Mouse (Mus musculus): Measurements from ENCODE around the gene Tnrc6a.

The Tnrc6a gene

GRCm38 (mm10) chr7:123193201-123193600 is 69.5 kb downstream of the Tnrc6a start:
- DNase-seq: no peak

DNA sequence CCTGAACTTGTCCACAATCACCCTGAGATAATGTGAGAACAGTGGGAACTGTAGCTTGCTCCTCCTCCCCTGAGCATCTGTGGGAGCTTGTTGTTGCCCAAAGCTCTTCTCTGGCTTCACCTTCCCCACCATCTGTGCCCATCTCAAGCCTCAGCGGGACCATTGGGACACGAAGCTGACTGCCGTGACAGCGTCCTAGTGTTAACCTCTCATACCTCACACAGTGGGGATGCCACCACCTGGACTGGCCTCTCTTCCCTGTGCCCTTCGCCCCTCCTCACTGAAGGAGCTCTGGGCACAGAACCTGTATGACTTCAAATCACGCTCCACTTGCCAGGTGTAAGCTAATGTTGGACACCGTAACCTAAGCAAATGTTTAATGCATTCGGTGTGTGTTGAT is 71.0 kb downstream of the Tnrc6a start:
- DNase-seq: no peak

- no peak for DNase-seq
Measured at GRCm38 (mm10) chr7:123196432-123196831, 72.7 kb downstream of the Tnrc6a start.

- DNase-seq: peak; percentile 92
Measured at GRCm38 (mm10) chr7:123198695-123199094, 75.0 kb downstream of the Tnrc6a start.

GRCm38 (mm10) chr7:123199151-123199550 is 75.5 kb downstream of the Tnrc6a start:
- peak; percentile 58 for DNase-seq

- DNase-seq: no peak
Measured at GRCm38 (mm10) chr7:123199656-123200206, 76.0 kb downstream of the Tnrc6a start.

DNA sequence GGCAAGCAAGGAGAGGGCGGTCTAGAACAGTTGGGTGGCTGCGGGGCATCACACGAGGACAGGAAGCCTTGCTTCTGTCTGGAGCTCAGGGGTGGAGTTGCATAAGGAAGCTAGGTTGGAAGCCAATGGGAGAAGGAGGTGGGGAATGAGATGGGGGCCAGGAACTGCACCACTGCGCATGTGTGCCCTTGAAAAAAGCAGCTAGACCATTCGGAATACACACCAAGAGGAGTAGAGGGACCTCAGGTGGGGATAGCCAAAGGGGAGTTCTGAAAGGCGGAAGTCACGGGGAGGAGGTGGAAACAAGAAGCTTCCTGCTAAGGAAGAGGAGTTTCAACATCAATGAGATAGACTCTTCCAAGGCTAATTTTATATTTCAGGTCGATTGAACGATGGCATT is 77.0 kb downstream of the Tnrc6a start:
- DNase-seq: no peak

GRCm38 (mm10) chr7:123205261-123205660 is 81.6 kb downstream of the Tnrc6a start:
- peak; percentile 63 for DNase-seq

DNA sequence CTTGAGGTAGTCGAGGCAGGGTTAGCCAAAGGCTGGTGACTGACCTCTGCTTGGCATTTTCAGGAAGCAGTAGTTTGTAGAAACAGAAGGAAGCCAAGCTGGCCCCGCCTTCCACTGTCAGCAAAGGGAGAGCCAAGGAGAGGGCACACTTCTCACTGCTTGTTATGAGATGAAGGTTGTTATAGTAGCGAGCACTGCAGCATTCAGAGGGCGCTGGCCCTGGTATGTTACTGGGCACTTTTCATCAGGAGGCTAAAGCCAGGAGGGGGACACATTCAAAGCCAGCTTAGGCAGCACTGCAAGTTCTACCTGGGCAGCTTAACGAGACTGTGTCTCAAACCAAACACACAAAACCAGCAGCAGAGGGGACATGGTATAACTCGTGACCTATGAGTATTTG is 83.9 kb downstream of the Tnrc6a start:
- no peak for DNase-seq

GRCm38 (mm10) chr7:123209864-123210263 is 86.2 kb downstream of the Tnrc6a start:
- peak; percentile 35 for DNase-seq

DNA sequence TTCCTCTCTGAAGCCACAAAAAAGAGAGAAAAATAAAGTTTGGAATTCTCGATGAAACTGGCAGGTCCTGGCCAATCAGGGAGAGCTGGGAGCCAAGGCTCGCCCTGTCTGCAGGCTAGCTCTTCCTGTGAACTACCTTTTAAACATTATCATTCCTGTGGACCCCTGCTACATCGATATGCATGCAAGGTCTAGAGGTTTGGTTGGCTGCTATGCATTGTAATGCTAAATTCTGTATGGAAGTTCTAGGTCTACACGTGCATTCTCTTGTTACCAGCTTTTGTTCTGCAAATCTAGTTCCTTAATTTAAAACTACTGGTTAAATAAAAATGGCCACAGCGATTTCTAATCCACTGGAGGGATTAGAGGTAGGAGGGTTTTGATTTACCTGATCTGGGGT is 87.8 kb downstream of the Tnrc6a start:
- DNase-seq: no peak

DNA sequence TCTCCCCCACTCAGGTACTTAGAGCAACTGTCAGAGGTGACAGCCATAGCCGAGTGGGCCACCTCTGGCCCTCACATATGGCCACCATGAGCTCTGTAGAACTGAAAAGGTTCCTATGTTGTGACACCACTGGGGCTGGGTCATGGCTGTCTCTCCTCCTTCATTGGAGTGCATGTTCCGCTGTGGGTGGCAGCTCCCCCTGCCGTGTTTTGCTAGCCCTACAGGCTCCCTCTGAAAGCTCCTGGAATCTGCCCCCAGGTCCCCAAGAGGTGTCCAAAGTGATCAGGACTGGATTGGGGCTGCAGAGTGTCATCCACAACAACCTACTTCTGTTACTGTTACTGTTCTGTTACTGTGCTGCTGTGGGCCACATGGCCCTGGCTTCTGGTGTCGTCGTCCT is 88.6 kb downstream of the Tnrc6a start:
- no peak for DNase-seq

GRCm38 (mm10) chr7:123214365-123215075 is 90.8 kb downstream of the Tnrc6a start, which contains the start of gene Slc5a11:
Gene Slc5a11, plus strand, starts transcription at chr7:123214780.
- peak; percentile 92 for DNase-seq

DNA sequence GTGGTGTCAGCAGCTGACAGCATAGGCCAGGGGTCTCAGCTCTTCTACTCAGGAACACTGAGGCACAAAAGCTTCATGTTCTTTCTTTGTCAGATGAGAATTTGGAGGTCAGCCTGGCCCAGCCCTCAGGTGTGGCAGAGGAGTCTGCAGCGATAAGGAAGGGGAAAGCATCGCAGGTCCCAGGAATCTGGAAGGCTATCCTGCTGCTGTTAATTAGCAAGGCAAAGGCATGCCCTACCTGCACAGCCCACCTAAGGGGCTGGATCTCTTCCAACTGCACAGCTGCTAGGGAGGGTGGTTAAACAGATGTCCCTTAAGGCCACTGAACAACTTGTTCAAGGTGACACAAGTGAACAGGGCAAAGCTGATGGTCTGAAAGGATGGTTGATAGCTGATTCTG is 91.5 kb downstream of the Tnrc6a start:
- DNase-seq: no peak

DNA sequence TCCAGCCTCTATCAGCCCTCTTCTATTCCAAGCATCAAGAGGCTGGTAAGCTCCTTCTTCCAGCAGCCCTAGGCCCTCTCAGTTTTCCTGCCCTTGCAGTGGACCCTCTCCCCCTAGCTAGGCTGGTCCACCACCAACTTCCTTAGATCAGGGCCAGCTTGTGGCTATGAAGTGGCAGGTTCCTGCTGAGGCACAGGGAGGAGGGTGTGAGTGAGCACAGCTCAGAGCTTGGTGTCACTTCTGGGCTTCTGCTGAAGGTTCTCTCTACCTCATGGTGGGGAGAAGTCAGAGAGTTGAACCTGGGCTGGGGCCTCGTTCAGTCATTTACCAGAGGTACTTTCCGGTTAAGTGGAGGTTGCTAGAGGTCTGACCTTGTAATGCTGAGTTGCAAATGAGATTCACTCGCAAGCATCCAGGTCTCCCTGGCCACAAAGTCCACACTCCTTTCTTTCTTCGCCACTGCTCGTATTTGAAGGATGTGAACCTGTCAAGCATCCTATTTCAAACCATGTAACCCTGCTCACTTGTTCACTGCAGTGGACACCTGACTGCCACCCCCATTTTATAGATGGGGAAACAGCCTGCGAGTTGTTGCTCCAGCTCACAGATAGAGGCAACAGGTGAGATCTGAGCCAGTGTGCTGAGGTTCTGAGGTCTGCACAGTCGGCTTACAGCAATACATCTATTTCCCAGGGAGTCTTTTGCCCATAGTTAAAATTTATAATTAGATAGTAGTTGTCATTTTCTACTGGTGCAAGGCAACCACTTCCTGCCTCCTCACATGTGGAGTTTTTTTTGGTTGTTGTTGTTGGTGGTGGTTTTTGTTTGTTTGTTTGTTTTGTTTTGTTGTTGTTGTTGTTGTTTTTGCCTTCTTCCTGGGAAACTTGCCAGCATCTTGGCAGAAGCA is 94.0 kb downstream of the Tnrc6a start:
- DNase-seq: peak; percentile 84

- DNase-seq: no peak
Measured at GRCm38 (mm10) chr7:123218620-123219019, 94.9 kb downstream of the Tnrc6a start.

DNA sequence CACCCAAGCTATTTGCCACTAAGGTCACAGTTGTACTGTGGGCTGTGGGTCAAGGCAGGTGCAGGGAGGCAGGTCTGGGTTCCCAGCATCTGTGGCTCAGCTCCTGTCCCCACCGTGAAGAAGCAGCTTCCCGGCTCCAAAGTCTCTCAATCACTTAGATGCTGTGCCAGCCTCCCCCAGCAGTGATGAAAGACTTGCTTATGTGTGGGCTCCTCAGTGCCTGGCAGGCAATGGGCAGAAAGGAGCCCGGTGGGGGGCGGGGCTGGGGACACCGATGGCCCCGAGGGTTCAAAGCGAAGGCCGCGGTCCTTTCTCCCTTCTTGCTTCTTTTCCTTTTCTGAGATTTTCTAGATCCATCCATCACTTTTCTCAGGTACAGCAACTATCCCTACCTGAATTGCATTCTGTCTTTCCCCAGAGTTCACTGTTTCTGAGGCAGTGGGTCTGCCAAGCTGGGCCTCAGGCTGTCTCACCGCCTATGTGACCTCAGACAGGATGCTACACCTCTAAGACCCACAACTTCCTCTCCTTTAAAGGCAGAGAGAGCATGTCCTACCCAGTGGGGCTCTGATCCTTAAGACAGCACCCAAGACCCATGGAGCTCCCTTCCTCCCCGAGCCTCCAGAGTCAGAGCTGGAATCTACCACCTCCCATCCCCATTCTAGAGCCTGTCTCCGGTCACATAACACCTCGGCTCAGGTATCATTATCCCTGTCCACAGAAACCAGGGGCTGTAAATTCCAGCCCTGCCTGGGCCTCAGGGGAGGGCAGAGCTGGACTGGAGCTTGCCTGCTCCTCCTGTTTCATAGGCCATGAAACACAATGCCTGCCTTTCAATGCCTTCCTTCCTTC is 96.3 kb downstream of the Tnrc6a start:
- DNase-seq: no peak

GRCm38 (mm10) chr7:123220633-123220942 is 96.9 kb downstream of the Tnrc6a start:
- DNase-seq: no peak

DNA sequence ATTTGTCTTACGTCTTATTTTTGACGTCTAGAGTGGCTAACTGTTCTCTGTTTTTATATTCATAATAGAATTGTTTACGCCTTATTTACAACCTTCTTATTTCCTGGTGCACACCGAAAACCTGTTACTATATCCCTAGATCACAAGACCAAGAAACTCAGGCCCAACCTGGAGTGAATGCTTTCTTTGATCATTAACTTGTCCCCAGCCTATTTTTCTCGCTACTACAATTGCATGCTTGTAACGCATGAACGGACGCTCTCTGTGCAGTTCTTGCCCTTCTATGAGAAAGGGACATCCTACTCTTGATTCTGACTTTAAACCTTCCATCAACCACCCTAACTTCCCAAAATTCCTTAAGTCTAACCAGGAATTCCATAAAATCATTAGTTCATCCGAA is 100.4 kb downstream of the Tnrc6a start:
- peak; percentile 63 for DNase-seq

DNA sequence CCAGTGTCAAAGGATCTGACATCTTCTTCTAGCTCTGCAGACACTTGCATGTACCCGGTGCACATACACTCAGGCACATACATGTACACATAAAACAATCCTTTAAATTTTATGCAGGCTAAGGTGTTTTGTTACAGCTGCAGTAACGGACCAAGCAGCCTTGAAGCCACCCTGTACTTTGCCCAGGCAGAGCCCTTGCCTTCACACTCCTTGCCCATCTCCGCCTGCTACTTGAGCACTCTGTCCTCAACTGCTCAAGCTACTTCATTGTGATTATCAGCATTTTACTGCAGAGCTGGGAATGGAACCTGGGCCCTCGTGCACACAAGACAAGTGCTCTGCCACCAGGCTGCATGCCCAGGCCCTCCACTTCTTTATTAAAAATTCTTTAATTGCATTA is 101.5 kb downstream of the Tnrc6a start:
- DNase-seq: peak; percentile 53

- no peak for DNase-seq
Measured at GRCm38 (mm10) chr7:123235449-123235848, 111.8 kb downstream of the Tnrc6a start.

- no peak for DNase-seq
Measured at GRCm38 (mm10) chr7:123238621-123239020, 114.9 kb downstream of the Tnrc6a start.

GRCm38 (mm10) chr7:123240064-123240463 is 116.4 kb downstream of the Tnrc6a start:
- DNase-seq: no peak

Measured in kidney, adult 9 months (tissue).